Mouse (Mus musculus): ENCODE measurements around the gene Hif1an.

Gene Hif1an

GRCm38 (mm10) chr19:44567763-44568162 is 5.1 kb downstream of the Hif1an start:
- DNase-seq: no peak

- no peak for DNase-seq
Observed at GRCm38 (mm10) chr19:44576275-44576674, 13.6 kb downstream of the Hif1an start.

GRCm38 (mm10) chr19:44578038-44578437 is 15.4 kb downstream of the Hif1an start:
- no peak for DNase-seq

- DNase-seq: no peak
Observed at GRCm38 (mm10) chr19:44582103-44582502, 19.5 kb downstream of the Hif1an start.

- DNase-seq: peak; percentile 91 to 95
Observed at GRCm38 (mm10) chr19:44582638-44583309, 20.1 kb downstream of the Hif1an start.

GRCm38 (mm10) chr19:44588036-44588435 is 25.4 kb downstream of the Hif1an start:
- no peak for DNase-seq

GRCm38 (mm10) chr19:44589591-44590223 is 27.1 kb downstream of the Hif1an start:
- no peak for DNase-seq

DNA sequence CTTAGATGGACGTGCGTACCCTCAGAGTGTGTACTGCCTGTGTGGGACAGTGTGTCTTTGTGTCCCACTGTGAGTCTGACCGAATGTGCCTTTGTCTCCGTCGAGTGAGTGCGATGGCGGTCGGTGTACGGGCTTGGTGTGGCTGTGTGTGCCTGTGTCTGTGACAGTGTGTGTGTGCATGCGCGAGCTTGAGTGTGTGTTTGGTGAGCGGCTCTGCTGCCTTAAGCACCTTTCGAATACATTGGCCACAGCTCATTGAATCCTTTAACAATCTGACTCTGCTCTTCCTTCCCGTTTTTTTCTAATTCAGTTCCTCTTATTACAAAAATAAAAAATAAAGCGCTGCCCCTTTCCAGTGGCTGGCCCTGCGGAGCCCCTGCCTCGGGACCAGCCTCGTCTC is 28.3 kb downstream of the Hif1an start:
- no peak for DNase-seq

- no peak for DNase-seq
Observed at GRCm38 (mm10) chr19:44591638-44592037, 29.0 kb downstream of the Hif1an start.

DNA sequence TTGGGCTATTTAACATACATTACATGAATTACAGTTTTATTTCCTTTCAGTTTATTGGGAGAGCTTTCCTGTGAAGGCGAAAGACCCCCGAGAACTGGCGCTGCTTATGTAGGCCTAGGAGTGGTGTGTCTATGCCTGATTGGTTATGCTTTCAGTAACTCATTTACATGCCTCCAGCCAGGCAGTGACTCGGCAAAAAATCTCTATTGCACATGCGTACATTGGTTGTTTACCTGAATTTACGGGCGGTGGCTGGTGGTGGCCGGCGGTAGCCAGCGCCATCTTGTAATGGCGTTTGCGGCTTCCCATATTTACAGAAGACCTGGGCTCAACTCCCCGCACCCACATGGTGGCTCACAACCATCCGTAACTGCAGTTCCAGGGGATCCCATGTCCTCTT is 31.5 kb downstream of the Hif1an start:
- no peak for DNase-seq

GRCm38 (mm10) chr19:44618166-44618565 is 55.5 kb downstream of the Hif1an start:
- no peak for DNase-seq

All from kidney, postnatal 25 days (tissue).